Mouse (Mus musculus) erythroblast, adult 5-6 weeks (primary cell): ENCODE measurements around the gene Ccdc85b. TPM values are rescaled to one million over a fixed set of nuclear protein-coding genes. Genes with fewer than 3 reads are reported as not detected.
"Not testable (repeated sequence)": the region's sequence is repeated elsewhere in the genome, so short reads cannot be mapped to it uniquely, and the experiment has no call there.

Experiments
- ATAC-seq: replicated peaks from 2 replicates; pipeline ENCODE4 v1.8.0; 2016; ENCODE audit warnings: moderate number of reproducible peaks, mild to moderate bottlenecking, moderate TSS enrichment, inconsistent platforms; ENCODE audit not compliant: poor library complexity, low FRiP score, severe bottlenecking
- total RNA-seq, 2 experiments: library from RNA; stranded (forward) in 1 of 2; stranded (reverse) in 1 of 2; fragments of 150-400 nt in 1 of 2; fragments of 200-764, 138-1000 nt in 1 of 2; gene quantifications; 2 replicates each; pipeline versions ENCODE4 v1.2.3 to v1.2.4; 2015 to 2017; ENCODE audit warnings: low replicate concordance in 2 of 2

The Ccdc85b gene
- total RNA-seq (2015; ENCODE audit: low replicate concordance), result 0.38 TPM in 1 of 2 replicates, not detected in the other
- 0.14 and 0.17 TPM in 2 replicates for total RNA-seq (2017; ENCODE audit: low replicate concordance)

DNA sequence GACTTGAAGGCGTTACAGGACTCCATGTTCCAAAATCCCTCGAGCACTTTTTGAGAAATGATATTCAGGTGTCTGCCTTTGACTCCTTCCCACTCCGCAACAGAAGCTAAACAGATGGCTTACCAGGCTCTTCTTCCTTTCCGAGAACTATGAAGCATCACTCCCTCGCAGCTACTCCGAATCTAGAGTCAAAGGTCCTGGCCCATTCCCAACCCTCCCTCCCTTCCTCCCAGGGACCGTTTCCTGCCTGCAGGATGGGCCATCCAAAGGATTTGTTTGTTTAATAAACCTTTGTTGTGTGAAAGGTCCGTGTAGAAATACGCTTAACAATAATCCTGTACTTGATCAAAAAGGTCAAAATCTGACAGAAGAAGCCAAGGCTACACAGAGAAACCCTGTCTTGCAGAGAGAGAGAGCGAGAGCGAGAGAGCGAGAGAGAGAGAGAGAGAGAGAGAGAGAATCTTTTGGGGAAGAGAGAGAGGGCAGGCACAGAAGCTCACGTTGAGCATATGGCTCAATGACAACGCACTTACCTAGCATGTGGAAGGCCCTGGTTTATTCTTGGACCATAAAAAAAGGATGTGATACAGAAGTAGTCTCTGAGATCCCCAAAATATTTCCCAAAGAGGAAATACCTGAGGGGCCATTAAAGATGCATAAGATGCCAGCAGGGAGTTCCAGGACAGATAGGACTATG, at the start of gene Ccdc85b:
Gene Ccdc85b, minus strand, starts transcription at position 149 of the 697 bp plus-strand sequence.
- ATAC-seq, result no peak

DNA sequence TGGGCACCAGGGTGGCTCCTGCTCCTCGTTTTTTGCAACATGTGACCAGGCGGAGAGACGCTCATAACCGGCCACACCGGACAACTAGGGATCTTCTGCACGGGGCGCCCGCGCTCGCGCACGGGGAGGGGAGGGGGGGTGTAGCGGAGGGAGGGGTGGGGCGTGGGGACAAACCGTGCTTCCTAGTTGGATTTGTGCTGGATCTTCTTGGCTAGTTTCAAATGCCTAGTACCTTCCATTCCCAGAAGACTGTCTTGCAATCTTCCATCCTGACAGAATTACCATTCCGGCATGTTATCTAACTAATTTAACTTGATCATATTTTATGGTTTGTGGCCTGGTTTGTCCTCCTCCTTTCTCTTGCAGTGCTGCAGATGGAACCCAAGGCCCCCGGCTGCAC, 46.0 kb upstream of the Ccdc85b start, which contains the start of gene 1700020D05Rik:
Gene 1700020D05Rik, minus strand, starts transcription at position 101 of the 400 bp plus-strand sequence.
- no peak for ATAC-seq

DNA sequence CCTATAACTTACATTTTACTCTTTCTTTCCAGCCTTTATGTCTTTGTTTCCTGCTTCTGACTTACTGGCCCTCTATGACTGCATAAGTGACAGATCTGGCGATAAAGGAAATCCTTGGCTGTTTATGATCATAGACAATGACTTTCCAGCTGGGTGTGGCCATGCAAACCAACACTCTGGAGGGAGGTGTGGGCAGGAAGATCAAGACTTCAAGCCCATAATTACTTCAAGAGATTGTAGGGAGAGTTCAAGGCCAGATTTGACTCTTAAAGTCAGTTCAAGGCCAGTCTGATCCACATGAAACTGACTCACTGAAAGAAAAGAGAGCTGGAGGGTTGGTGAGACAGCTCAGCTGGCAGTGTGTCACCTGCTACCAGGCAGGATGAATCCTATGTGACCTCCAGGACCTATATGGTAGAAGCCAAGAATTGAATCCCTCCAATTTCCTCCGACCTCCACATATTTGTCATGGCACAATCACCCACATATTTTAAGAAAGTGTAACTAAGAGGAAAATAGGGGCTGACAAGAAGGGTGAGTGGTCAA, 42.7 kb upstream of the Ccdc85b start:
- ATAC-seq, result no peak

DNA sequence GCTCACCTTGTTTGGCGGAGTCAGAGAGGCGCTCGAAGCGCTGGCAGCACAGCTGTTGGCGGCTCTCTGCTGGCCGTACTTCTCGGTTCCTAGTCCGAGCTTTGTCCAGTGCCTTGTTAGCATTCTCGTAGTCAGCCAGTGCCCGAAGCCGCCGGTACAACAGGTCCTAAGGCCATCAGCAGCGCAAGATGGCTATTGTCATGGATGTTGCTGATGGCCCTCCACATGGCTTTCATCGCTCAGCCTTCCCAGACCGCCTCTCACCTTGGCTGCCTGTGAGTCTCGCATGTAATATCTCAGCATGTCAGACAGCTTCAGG, 38.3 kb upstream of the Ccdc85b start:
- no peak for ATAC-seq

DNA sequence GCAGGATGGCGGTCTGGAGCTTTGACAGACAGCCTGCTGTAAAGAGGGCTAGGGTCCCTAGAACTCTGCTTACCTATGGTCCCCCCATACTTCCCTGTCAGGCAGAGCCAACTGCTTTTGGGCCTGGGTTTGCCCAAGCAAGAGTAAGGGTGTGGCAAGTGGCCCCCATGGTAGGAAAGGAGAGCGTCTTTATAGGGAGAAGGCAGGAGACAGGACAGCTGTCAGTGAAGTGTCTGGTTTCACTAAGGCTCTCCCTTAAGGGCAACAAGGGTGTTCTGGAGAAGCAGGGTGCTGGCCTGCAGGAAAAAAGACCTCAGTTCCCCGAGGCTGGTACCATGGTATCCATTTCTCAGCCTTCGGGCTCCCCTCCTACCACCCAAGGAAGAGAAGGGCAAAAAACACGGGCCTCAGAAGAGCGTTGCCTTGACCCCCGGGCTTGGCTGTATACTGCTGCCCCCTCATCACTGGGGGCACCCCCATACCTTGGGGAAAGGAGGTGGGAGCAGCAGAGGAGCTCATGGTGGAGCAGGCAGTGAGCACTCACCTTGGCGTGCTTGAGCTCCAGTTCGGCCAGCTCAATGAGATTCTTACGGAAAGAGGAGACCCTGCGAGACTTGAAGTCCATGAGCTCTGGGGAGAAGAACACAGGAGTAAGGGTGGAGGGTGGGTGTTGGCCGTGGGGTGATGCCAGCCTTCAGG, 37.8 kb upstream of the Ccdc85b start:
- no peak for ATAC-seq

DNA sequence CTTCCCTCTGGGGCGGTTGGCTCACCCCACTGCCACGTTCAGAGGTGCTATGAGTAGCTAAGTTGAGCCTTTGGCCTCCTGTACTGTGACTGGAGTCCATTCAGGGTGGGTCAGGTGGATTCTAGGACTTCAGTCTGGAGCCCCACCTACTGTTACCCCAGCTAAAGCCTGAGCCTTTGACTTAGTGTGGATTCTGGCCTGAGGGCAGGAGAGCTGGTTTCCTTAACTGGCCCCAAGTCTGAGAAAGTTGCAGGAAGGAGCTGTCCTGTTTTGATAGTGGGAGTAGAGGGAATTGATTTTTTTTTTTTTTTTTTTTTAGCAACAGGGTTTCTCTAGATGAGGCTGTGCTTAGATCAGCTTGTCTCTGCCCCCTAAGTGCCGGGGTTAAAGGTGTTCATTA, 36.6 kb upstream of the Ccdc85b start:
- no peak for ATAC-seq

DNA sequence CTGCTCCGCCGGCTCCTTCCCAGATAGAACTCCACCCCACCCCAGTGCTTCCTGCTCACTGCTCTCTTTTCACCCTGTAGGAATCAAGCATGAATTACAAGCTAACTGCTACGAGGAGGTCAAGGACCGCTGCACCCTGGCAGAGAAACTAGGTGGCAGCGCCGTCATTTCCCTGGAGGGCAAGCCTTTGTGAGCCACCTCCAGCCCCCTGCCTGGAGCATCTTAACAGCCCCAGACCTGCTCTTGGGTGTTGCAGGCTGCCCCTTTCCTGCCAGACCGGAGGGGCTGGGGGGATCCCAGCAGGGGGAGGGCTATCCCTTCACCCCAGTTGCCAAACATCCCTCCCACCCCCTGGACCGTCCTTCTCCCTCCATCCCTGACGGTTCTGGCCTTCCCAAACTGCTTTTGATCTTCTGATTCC, 35.6 kb upstream of the Ccdc85b start:
- not testable (repeated sequence) for ATAC-seq

DNA sequence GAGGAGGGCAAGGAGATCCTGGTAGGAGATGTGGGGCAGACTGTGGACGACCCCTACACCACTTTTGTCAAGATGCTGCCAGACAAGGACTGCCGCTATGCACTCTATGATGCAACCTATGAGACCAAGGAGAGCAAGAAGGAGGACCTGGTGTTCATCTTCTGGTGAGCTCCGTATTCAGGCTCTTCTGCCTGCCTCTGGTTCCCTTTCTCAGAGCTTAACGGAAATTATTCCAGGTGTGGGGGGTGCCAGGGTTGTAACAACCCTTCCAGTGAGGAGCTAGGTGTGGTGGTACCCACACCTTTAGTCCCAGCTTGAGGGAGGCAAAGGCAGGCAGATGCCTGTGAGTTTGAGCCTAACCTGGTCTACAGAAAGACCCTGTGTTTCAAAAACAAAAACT, 34.9 kb upstream of the Ccdc85b start:
- no peak for ATAC-seq

DNA sequence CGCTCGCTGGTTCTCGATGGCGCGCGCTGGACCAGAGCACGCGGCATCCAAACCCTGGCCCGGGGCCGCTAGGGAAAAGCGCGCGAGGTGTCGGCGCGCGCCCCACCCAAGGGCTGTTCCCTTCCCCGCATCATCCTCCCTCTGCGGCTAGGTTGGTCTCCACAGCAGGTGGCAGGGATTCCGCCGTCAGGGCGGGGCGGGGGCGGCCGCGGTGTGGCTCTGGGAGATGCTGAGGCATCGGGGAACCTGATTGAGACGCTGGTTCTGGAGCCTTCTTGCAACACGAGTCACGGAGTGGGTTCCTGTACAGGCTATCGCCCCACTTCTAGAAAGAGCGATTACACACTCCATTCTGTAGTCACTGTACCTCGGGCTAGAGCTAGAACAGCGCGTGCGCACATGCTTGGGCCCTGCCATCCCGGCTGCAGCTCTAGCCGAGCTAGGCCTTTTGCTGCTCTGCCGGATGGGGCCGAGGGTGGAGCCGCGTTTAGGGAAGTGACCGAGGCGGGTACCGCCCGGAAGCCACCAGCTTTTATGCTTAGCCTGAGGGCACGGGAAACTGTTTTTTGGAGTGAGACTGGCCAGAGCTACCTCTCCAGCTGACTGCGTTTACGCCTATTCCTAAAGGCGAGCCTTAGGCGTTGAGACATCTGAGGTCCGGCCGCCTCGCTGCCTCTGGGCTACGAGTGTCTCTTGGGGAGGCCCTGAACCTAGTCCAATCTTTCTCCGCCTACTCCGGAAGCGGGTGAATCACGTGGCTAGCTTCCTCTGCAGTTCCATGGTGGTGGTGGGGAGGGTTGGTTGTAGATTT, 33.4 kb upstream of the Ccdc85b start:
- ATAC-seq, result peak; percentile 51

DNA sequence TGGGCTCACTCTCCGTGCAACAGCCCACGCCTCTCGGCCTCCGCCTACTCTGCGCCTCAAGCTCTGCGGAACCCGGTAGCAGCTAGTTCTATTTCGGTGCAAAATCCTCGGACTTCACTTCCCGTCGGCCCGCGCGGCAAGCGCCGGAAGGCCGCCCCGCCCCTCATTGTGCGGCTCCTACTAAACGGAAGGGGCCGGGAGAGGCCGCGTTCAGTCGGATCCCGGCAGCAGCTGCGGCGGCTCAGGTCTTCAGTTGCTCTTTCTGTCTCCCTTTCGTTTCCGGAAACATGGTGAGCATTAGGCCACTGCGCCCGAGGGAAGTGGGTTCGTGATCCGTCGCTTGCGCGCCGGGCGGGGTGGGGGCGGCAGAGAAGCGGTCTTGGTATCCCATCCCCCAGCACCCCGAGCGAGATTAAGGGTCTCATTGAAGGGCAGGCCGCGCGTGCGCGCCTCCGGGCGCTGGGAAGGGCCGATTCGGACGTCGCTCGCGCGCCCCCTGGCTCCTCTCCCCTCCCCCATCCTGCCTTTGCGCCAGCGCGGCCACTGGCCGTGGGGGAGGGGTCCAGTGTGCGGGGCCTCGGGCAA, 32.7 kb upstream of the Ccdc85b start, which contains the start of gene Cfl1:
Gene Cfl1, plus strand, starts transcription at position 143 of the 585 bp plus-strand sequence.
- ATAC-seq, result peak; percentile 56

DNA sequence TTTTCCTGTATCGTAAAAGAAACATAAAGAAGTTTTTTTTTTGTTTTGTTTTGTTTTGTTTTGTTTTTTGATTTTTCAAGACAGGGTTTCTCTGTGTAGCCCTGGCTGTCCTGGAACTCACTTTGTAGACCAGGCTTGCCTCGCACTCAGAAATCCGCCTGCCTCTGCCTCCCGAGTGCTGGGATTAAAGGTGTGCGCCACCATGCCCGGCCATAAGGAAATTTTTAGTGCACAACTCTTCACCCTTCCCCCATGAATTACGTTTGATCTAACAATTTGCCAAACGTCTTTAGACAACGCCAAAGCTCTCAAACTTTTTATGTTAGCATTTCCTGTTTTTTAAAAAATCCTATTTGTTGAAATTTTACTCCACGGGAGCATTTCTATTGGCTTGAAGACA, 32.0 kb upstream of the Ccdc85b start:
- ATAC-seq, result not testable (repeated sequence)

DNA sequence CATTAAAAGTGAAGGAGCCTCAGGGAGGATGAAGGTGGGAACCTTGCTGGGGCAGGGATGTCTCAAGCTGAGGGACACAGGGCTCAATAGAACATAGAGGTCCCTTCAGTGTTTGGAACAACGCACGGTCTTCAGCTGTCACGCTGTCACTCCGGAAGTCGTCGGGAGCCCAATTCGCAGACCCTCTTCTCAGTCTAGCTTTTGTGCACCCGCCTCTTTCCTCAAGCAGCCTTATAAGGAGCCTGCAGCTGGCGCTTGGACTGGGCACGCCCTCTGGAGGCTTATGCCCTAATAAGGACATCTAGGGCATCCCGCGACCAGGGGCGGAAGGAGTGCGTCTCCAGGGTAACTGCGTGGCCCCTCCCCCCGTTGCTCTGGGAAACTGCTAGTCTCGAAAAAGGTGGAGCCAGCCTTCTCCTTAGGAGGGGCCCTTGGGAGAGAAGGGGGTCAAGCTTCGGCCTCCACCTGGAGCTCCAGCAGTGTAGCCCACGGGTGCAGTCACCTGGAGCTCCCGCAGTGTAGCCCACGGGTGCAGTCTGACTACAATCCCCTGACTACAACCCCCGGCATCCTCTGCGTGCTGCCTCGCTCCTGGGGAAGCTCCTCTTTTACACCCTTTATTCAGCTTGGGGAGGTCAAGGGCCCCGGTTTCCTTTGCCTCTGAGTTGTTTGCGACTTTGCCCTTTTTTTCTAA, 31.3 kb upstream of the Ccdc85b start:
- ATAC-seq, result peak; percentile 70

DNA sequence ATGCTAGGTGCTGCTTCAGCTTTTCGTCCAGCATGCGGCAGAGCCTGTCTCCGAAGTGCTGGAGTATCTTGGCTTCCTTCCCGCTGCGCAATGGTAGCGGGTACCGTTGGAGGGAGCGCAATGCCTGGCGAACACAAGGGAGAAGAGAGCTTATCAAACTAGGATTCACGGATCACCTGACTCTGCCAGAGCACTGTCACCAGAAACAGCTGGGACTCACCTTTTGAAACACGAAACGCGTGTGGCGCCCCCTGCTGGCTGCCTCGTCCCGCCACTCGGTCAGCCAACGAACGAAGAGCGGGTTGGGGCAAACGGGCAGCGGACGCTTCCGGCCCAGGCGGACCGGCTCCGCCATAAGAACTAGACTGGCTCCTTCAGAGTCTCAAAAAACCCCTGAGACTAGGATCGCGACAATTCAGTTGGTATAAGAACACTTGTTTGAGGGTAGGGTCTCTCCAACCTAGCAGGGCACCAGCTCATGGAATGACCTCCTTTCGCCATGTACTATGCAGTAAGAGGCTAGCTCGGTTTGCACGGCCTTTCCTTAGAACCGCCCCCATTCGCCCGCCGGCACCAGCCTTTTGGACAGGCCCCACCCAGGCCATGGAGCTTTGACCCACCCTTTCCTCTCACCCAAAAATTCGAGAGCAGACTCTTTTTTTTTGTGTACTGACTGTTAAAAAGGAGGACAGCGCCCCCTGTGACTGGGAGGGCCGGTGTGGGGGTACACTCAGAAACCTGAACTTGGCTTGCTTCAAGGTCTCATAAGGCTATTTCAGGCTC, 30.3 kb upstream of the Ccdc85b start, which contains the start of gene Mus81:
Gene Mus81, minus strand, starts transcription at position 635 of the 783 bp plus-strand sequence.
- peak; percentile 47 for ATAC-seq

DNA sequence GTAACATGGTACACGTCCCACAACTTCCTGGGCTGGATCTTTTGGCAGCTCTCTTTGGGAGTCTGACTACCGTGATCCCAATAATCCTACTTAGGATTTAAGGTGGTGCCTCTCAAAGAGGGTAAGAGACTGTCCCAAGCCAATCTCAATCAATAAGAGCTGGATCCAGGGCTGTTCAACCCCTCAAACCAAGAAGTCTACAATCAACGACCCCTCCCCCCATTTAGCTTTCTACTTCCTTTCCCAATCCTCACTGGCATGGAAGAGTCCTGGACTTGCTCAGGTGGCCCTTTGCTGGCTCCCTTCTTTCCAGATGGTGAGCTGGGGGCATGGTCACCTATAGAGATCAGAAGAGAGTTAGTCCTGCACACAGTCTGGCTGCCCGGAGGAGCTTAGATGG, 29.1 kb upstream of the Ccdc85b start:
- ATAC-seq, result no peak

DNA sequence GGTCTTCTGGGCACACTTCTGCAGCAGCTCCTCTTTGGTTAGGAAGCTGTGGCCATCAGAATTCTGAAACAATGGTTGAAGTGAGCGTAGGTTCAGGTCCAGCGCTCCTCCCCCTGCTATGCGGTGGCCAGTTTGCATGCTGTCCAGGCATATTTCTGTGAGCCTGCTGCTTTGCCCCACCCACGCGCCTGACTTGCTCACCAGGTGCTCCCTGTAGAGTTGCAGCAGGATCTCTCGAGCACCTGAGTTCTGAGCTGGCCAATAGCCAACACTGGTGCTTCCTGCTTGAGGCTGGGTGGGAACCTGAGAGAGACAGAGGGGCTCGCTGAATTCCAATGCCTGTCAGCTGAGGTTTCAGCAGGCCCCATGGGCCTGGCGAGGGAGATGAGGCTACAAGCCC, 28.6 kb upstream of the Ccdc85b start:
- ATAC-seq, result no peak

DNA sequence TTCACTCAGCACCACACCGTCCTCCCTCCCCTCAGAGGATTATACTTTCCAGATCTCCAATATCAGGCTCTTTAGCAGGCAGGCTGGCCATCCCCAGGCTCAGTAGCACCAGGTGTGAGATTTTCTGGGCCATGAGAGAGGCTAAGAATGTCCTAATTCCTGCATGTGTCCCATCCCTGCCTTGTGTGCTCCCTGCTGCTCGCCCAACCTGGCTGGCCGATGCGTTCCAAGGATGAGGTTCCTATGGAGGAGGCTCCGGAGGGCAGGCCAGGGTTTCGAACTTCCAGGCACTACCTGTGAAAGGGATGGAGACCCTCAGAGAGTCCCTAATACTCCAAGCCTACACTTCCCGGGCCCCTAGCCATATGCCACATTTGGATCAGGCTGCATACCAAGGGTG, 28.1 kb upstream of the Ccdc85b start:
- no peak for ATAC-seq

DNA sequence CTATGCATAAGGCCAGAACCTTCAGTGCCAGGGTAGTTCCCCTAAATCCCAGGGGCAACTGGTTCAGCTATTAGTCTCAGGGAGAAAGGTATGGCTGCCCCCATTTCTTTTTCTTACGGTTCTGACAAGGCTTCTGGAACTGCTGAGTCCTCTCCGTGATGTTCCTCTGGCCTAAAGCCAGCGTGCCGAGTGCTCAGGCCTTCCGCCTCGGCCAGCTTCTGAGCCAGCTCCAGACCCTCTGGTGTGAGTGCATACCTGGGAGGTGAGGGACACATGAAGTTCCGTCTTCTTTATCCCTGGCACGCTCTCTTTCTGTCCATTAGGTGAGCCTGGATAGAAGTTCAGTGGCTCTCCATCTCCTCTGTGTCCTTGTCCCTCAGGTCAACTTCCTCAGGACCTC, 27.7 kb upstream of the Ccdc85b start:
- no peak for ATAC-seq

DNA sequence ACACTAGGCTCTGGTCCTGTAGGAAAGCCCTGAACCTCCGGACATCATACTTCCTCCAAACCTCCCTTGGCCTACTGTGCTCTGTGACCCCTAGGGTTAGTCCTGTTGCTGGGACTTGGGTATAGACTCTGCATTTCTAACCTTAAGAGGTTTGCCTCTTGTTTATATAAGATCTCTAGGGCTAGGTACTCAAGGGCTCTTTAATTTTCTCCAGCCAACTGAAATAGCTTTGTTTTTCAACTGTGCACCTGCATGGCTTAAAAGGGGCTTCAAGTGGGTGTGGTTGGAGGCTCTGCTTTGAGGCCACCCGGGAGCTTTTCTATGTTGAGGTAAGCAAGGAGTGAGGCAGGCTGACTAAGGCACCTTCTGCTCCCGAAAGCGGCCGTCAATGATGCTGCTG, 26.8 kb upstream of the Ccdc85b start:
- no peak for ATAC-seq
